Mouse (Mus musculus) ES-Bruce4 (cell line): ENCODE results near the gene Trim26. TPM values are rescaled to one million over a fixed set of nuclear protein-coding genes. Genes with fewer than 3 reads are reported as not detected.

Experiments used
- H3K27ac ChIP-seq: 2 replicates; pipeline ENCODE4 v1.5.1; 2012; ENCODE audit warnings: low read length, inconsistent platforms; ENCODE audit not compliant: insufficient read depth
- H3K27me3 ChIP-seq: 2 replicates; pipeline ENCODE4 v1.6.1; 2012; ENCODE audit warnings: mild to moderate bottlenecking, low read length, inconsistent platforms; ENCODE audit not compliant: control insufficient read depth, poor library complexity, insufficient read depth, severe bottlenecking
- H3K36me3 ChIP-seq: 2 replicates; pipeline ENCODE4 v1.6.1; 2012; ENCODE audit warnings: inconsistent platforms, mild to moderate bottlenecking, low read length, moderate library complexity; ENCODE audit not compliant: control insufficient read depth, poor library complexity, insufficient read depth, severe bottlenecking
- H3K4me1 ChIP-seq: one replicate; pipeline ENCODE4 v1.8.1; 2011; ENCODE audit warnings: low read length; ENCODE audit not compliant: control insufficient read depth, insufficient read depth
- H3K4me3 ChIP-seq: 2 replicates; pipeline ENCODE4 v1.5.1; 2011; ENCODE audit warnings: low read depth, mild to moderate bottlenecking, low read length
- H3K9ac ChIP-seq: 2 replicates; pipeline ENCODE4 v1.6.1; 2012; ENCODE audit warnings: low read depth, mild to moderate bottlenecking, inconsistent platforms; ENCODE audit not compliant: poor library complexity, severe bottlenecking
- H3K9me3 ChIP-seq: replicated peaks from 2 replicates; pipeline ENCODE4 v1.6.1; 2012; ENCODE audit warnings: mild to moderate bottlenecking, low read length, inconsistent platforms; ENCODE audit not compliant: control insufficient read depth, poor library complexity, insufficient read depth, severe bottlenecking
- CTCF ChIP-seq: IDR thresholded peaks from one replicate; pipeline ENCODE4 v1.8.1; 2011; ENCODE audit warnings: low read depth, low read length
- EP300 ChIP-seq: IDR thresholded peaks from 2 replicates; pipeline ENCODE4 v1.6.1; 2011; ENCODE audit warnings: low read depth, low read length; ENCODE audit not compliant: insufficient read depth
- POLR2A ChIP-seq: IDR thresholded peaks from one replicate; pipeline ENCODE4 v1.8.1; 2011; ENCODE audit warnings: low read length; ENCODE audit not compliant: insufficient read depth
- polyA plus RNA-seq: library from polyadenylated mRNA; stranded (reverse); fragments of >200 nt; gene quantifications from 2 replicates; pipeline ENCODE4 v1.2.4, GENCODE M21; 2011; ENCODE audit warnings: low read depth; ENCODE audit not compliant: missing spikeins, insufficient read depth, insufficient read length

The Trim26 gene
- polyA plus RNA-seq, 1 experiment = 53.2 TPM

- H3K27ac ChIP-seq = no peak within 1 kb of the TSS
- no peak within 1 kb of the TSS for H3K9ac ChIP-seq
- TF ChIP-seq POLR2A (no peak), CTCF (no peak), EP300 (no peak)
- no peaks in the 10 kb centered on the region for H3K36me3 ChIP-seq
- H3K9me3 ChIP-seq = no peaks in the 10 kb centered on the region
- H3K27me3 ChIP-seq = no peaks in the 10 kb centered on the region
- H3K4me3 ChIP-seq = no peak within 1 kb of the TSS
- no peaks in the 10 kb centered on the region for H3K4me1 ChIP-seq
Measured at GRCm38 (mm10) chr17:36869284-36869954, 32.5 kb downstream of the Trim26 start, which contains the start of gene Trim10. Gene Trim10 (plus strand): TSS chr17:36869574.

DNA sequence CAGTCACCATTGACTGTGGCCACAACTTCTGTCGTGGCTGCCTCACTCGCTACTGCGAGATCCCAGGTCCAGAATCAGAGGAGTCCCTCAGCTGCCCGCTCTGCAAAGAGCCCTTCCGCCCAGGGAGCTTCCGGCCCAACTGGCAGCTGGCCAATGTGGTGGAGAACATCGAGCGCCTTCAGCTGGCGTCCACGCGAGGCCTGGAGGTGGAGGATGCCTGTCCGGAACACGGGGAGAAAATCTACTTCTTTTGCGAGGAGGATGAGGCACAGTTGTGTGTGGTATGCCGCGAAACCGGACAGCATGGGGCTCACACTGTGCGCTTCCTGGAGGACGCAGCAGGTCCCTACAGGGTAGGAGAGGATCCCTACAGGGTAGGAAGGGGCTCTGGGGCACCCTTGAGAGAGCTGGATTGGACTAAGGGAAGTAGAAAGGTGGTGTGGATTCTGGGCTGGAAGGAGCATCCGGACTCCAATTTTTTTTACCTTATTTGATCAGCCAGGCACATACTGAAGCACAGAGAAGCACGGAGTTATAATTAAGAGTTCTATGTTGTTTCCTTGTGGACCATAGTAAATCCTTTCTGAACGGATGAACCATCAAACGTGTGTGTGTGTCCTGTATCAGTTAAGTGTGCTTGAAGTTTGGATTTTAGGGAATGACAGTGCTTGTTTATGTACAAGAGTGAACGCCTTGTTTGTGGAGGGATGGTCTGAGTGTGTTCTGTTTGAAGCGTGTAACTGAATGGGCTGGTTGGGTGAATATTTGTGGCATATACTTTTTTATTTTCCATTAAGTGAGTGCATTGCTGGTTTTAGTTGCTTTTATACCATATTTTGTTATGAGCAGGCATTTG is 33.2 kb downstream of the Trim26 start:
- Histone ChIP-seq H3K9me3 (no peaks in the 10 kb centered on the region), H3K4me3 (no peak overlapping the region), H3K36me3 (no peaks in the 10 kb centered on the region), H3K9ac (no peak overlapping the region), H3K27me3 (no peaks in the 10 kb centered on the region), H3K27ac (no peak overlapping the region), H3K4me1 (no peaks in the 10 kb centered on the region)
- TF ChIP-seq EP300 (no peak), CTCF (no peak), POLR2A (no peak)

GRCm38 (mm10) chr17:36874636-36875035 is 37.7 kb downstream of the Trim26 start:
- Histone ChIP-seq H3K27ac (no peak overlapping the region), H3K4me3 (no peak overlapping the region), H3K9ac (no peak overlapping the region), H3K36me3 (no peaks in the 10 kb centered on the region), H3K27me3 (no peaks in the 10 kb centered on the region), H3K9me3 (no peaks in the 10 kb centered on the region), H3K4me1 (no peaks in the 10 kb centered on the region)
- TF ChIP-seq CTCF (no peak), POLR2A (no peak), EP300 (no peak)

GRCm38 (mm10) chr17:36883350-36883749 is 46.4 kb downstream of the Trim26 start:
- no peak overlapping the region for H3K4me3 ChIP-seq
- no peaks in the 10 kb centered on the region for H3K36me3 ChIP-seq
- no peaks in the 10 kb centered on the region for H3K4me1 ChIP-seq
- H3K9ac ChIP-seq = no peak overlapping the region
- no peaks in the 10 kb centered on the region for H3K9me3 ChIP-seq
- no peak for TF ChIP-seq POLR2A
- no peak for TF ChIP-seq CTCF
- TF ChIP-seq EP300 = no peak
- H3K27me3 ChIP-seq = no peaks in the 10 kb centered on the region
- H3K27ac ChIP-seq = no peak overlapping the region

- Histone ChIP-seq H3K27ac (no peak overlapping the region), H3K36me3 (no peaks in the 10 kb centered on the region), H3K9me3 (no peaks in the 10 kb centered on the region), H3K27me3 (no peaks in the 10 kb centered on the region), H3K9ac (no peak overlapping the region), H3K4me1 (no peaks in the 10 kb centered on the region), H3K4me3 (no peak overlapping the region)
- TF ChIP-seq CTCF (no peak), EP300 (no peak), POLR2A (no peak)
Measured at GRCm38 (mm10) chr17:36885132-36885790, 48.3 kb downstream of the Trim26 start.
